10 mouse cellular contexts compared by ENCODE assay signal in genomic region chr13:73117633-73118076, GRCm38 (mm10).
DNase-seq lines count a peak whose midpoint lies in the region; ATAC-seq and TF ChIP-seq lines count a peak whose summit lies in the region.
"Had no signal": no experiment of that assay in that cellular context is flagged by ENCODE, and none has a peak within 500 bp of the region (broad histone marks: within the 10 kb centered on the region; RNA-seq: fewer than 3 reads in every experiment).

No protein-coding gene starts in this region.

- ATAC-seq in kidney, embryonic 14.5 days (ENCODE audit: low FRiP score, low TSS enrichment) = no peak
- peak; percentile 64 for ATAC-seq in hindbrain, embryonic 11.5 days (ENCODE audit: low FRiP score)
- ATAC-seq in midbrain, postnatal 0 days (ENCODE audit: low FRiP score) = peak; percentile 54
- ATAC-seq in megakaryocyte progenitor cell, adult 5-6 weeks (replicated peaks; ENCODE audit: poor library complexity) = no peak

- H3K4me2 ChIP-seq in kidney, embryonic 14.5 days (replicated peaks; ENCODE audit: low read depth, low read length) = peak overlapping the region; percentile 21
- H3K4me2 ChIP-seq in hindbrain, embryonic 11.5 days (replicated peaks; ENCODE audit: low read depth, low read length) = no peak overlapping the region
- H3K4me2 ChIP-seq in midbrain, postnatal 0 days (ENCODE audit: low read depth, low read length, poor library complexity, severe bottlenecking) = peak overlapping the region; percentile 50
- H3K4me2 ChIP-seq: liver, embryonic 15.5 days had no signal

- no peaks in the 10 kb centered on the region for H3K9me3 ChIP-seq in kidney, embryonic 14.5 days (ENCODE audit: control insufficient read depth, low read length)
- no peaks in the 10 kb centered on the region for H3K9me3 ChIP-seq in hindbrain, embryonic 11.5 days (ENCODE audit: control insufficient read depth, low read length)
- no peaks in the 10 kb centered on the region for H3K9me3 ChIP-seq in midbrain, postnatal 0 days (ENCODE audit: low read length)
- H3K9me3 ChIP-seq: liver, embryonic 15.5 days had no signal

- no peak for DNase-seq in kidney, adult 8-10 months
- DNase-seq in Muller cell, postnatal 12 days (ENCODE audit: inconsistent ontology term) = peak; percentile 7
- no peak for DNase-seq in hindbrain, embryonic 11.5 days (ENCODE audit: low spot score)
- DNase-seq in midbrain, postnatal 0 days (ENCODE audit: low spot score) = no peak
- DNase-seq in ovary, postnatal 14 days (ENCODE audit: low spot score) = no peak
- no peak for DNase-seq in embryo, embryonic 9.5 days (ENCODE audit: extremely low spot score)
- DNase-seq: kidney, postnatal 10 days had no signal

- H3K4me3 ChIP-seq in kidney, embryonic 14.5 days (ENCODE audit: low read length) = no peak overlapping the region
- H3K4me3 ChIP-seq in hindbrain, embryonic 11.5 days (ENCODE audit: low read depth, low read length) = no peak overlapping the region
- peak overlapping the region; percentile 33 for H3K4me3 ChIP-seq in midbrain, postnatal 0 days (ENCODE audit: low read depth, low read length)
- H3K4me3 ChIP-seq: liver, embryonic 15.5 days had no signal

- H3K36me3 ChIP-seq in kidney, embryonic 14.5 days (ENCODE audit: control insufficient read depth, insufficient read depth, low read length) = no peaks in the 10 kb centered on the region
- no peaks in the 10 kb centered on the region for H3K36me3 ChIP-seq in hindbrain, embryonic 11.5 days (ENCODE audit: control insufficient read depth, insufficient read depth, low read length)
- no peaks in the 10 kb centered on the region for H3K36me3 ChIP-seq in midbrain, postnatal 0 days (ENCODE audit: insufficient read depth, low read length)
- H3K36me3 ChIP-seq: liver, embryonic 15.5 days had no signal

- TF ChIP-seq CTCF in midbrain, postnatal 0 days (IDR thresholded peaks at IDR 0.05) = no peak

- no peak overlapping the region for H3K9ac ChIP-seq in kidney, embryonic 14.5 days (ENCODE audit: low read depth, low read length)
- no peak overlapping the region for H3K9ac ChIP-seq in hindbrain, embryonic 11.5 days (ENCODE audit: low read depth, low read length)
- peak overlapping the region; percentile 45 for H3K9ac ChIP-seq in midbrain, postnatal 0 days (replicated peaks; ENCODE audit: low read length, poor library complexity, severe bottlenecking)
- H3K9ac ChIP-seq: liver, embryonic 15.5 days had no signal

- no peak overlapping the region for H3K27ac ChIP-seq in kidney, embryonic 14.5 days (ENCODE audit: low read depth, low read length)
- H3K27ac ChIP-seq in hindbrain, embryonic 11.5 days (ENCODE audit: low read depth, low read length) = peak overlapping the region; percentile 42
- peak overlapping the region; percentile 57 for H3K27ac ChIP-seq in midbrain, postnatal 0 days (ENCODE audit: low read depth, low read length)
- H3K27ac ChIP-seq: liver, embryonic 15.5 days had no signal

- no peaks in the 10 kb centered on the region for H3K4me1 ChIP-seq in kidney, embryonic 14.5 days (ENCODE audit: control insufficient read depth, insufficient read depth, low read length)
- no peaks in the 10 kb centered on the region for H3K4me1 ChIP-seq in hindbrain, embryonic 11.5 days (replicated peaks; ENCODE audit: control insufficient read depth, insufficient read depth, low read length)
- peaks cover 3% of the 10 kb centered on the region; the same call in 1 of the 2 replicates for H3K4me1 ChIP-seq in midbrain, postnatal 0 days (ENCODE audit: insufficient read depth, low read length)
- H3K4me1 ChIP-seq: liver, embryonic 15.5 days had no signal

- 44% methylated on average over 15 of the region's 15 CpGs for WGBS in kidney, embryonic 14.5 days
- WGBS in hindbrain, embryonic 11.5 days = 70% methylated on average over 15 of the region's 15 CpGs
- 32% methylated on average over 15 of the region's 15 CpGs for WGBS in midbrain, postnatal 0 days

- H3K27me3 ChIP-seq in kidney, embryonic 14.5 days (ENCODE audit: control insufficient read depth, insufficient read depth, low read length) = peaks cover 41% of the 10 kb centered on the region
- H3K27me3 ChIP-seq in hindbrain, embryonic 11.5 days (ENCODE audit: control insufficient read depth, insufficient read depth, low read length) = peaks cover 2% of the 10 kb centered on the region
- peaks cover 3% of the 10 kb centered on the region; the same call in 1 of the 2 replicates for H3K27me3 ChIP-seq in midbrain, postnatal 0 days (ENCODE audit: insufficient read depth, low read length)
- H3K27me3 ChIP-seq: liver, embryonic 15.5 days had no signal

Comparison
In these comparisons a context has a peak if more than half of its experiments do, and no peak if none do; other contexts are left out.
1. ATAC-seq: peak in hindbrain, embryonic 11.5 days (single experiment) and midbrain, postnatal 0 days (single experiment); none in kidney, embryonic 14.5 days (single experiment) and megakaryocyte progenitor cell, adult 5-6 weeks (single experiment).